Mouse (Mus musculus): ENCODE measurements around the gene Tex264.
"Not testable (repeated sequence)": the region's sequence is repeated elsewhere in the genome, so short reads cannot be mapped to it uniquely, and the experiment has no call there.

DNA sequence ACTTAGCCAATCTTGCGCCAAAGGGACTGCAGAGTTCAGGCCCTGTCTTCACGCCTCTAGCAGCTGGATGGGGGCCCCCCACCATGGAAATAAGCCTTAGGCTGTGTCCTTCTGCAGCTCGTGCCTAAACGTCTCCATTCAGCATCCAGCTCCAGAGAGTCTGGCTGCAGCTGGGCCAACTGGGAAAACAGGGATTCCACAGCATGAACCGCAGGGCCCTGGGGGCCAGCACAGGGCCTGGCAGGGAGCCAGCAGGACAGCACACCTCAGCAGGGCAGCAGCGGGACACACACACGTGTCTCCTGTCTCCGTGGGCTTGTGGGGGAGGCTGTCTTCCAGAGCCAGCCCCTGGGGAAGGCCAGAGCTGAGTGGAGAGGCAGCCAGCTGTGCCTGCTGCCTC is 57.9 kb downstream of the Tex264 start:
- not testable (repeated sequence) for TF ChIP-seq CTCF (IDR thresholded peaks at IDR 0.05; ENCODE audit: extremely low read depth, insufficient read length, insufficient replicate concordance, low read depth, low read length); POLR2A (IDR thresholded peaks at IDR 0.05; ENCODE audit: low read depth, low read length)
